Mouse (Mus musculus): ENCODE data around the gene Ust.
"Not testable (repeated sequence)": the region's sequence is repeated elsewhere in the genome, so short reads cannot be mapped to it uniquely, and the experiment has no call there.

The Ust gene

DNA sequence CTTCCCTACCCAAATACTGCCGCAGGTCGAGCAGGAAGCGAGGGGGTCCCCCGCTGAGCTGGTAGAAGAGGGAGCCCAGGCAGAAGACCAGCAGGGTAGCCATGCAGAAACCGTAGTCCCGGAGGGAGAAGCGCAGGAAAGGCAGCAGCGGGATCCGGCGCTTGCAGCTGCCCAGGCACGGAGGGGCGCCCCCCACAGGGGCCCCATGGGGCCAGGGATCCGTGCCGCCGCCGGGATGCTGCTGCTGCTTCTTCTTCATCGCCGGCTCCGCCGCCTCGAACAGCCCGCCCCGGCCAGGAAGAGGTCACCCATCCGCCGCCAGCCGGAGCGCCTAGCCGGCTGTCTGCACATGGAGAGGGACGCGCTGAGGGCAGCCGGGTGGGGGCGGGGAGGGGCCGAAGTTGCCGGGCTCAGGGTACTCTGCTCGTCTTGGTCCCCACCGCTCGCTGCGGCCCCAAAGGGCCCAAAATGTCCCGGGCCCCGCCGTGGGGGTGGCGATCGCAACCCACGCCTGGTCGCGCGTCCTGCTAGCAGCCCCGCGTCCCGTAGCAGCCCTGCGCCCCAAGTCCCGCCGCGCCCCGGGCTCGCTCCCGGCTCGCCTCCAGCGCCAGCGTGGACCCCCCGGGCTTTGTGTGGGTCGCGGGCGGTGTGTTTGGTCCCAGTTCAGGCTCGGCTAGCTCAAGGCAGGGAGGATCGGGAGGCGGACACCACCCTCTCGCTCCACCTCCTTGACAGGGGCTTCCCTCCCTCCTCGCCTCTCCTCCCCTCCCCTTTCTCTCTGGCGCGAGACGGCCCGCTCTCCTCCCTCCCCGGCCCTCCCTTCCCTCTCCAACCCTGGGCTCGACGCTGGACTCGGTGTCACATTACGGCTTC, at the start of gene Ust:
Ust (minus strand) TSS at position 685 of the 873 bp plus-strand sequence.
- DNase-seq (ENCODE audit: extremely low read depth, insufficient read length, low spot score), result peak; percentile 87

DNA sequence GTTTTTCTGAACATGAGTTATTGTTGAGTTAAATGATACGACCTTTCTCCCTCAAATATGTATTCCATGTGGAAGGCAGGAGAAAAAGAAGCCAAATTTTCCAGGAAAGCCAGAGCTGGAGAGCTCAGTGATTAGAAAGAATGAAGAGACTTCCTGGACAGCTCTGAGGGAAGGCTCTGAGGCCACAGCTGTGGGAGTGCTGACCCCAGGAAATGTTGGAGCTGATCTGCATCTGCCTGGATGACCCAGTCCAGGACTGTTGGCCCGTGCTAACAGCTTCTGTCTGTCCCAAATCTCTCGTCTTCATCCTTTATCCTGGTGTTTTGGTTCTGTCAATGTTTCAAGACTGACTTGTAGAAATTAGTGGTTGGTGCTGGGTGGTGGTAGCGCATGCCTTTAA, 42.7 kb upstream of the Ust start:
- no peak for DNase-seq (ENCODE audit: extremely low read depth, insufficient read length, low spot score)

DNA sequence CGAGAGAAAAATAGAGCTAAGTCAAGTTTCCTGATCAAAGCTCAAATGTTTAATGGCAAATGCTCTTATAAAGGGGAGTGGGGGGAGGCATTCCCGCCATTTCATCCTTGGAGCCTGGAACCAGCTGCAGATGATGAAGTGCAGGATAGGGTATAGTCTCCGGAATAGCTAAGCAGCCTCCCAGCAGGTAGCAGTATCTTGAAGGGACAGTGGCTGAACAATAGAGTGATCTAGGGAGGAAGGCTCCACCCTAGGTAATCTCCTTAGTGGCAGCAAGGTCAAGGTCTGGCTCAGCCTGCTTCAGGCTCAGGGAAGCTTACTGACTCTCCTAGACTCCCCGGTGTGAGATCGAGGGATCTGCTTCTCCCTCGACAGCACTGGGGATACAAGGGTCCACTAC, 40.9 kb upstream of the Ust start:
- DNase-seq (ENCODE audit: extremely low read depth, insufficient read length, low spot score), result not testable (repeated sequence)

DNA sequence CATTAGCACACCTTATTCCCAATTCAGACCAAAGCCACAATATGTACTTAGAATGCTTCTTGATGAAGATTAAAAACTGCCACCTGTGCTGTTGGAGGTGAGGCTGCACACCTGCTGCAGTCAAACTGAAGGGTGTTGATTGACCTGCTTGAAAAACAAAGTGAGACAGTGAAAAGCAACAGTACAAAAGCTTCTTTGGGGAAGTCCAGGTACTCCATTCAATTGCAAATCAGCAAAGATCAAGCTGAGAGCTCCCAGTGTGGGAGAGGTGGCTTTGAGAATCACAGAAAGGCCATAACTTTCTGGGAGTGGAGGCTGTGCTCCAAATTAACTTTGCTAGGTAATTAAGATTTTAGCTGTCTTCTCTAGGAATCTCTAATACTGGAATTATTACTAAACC, 33.6 kb upstream of the Ust start:
- not testable (repeated sequence) for DNase-seq (ENCODE audit: extremely low read depth, insufficient read length, low spot score)

DNA sequence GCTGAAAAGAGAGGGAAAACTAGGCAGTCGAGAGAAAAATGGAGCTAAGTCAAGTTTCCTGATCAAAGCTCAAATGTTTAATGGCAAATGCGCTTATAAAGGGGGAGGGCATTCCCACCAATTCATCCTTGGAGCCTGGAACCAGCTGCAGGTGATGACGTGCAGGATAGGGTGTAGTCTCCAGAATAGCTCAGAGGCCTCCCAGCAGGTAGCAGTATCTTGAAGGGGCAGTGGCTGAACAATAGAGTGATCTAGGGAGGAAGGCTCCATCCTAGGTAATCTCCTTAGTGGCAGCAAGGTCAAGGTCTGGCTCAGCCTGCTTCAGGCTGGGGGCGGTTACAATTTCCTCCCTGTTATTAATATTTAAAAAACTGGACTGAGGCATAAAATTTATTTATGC, 33.0 kb upstream of the Ust start:
- DNase-seq (ENCODE audit: extremely low read depth, insufficient read length, low spot score), result not testable (repeated sequence)

DNA sequence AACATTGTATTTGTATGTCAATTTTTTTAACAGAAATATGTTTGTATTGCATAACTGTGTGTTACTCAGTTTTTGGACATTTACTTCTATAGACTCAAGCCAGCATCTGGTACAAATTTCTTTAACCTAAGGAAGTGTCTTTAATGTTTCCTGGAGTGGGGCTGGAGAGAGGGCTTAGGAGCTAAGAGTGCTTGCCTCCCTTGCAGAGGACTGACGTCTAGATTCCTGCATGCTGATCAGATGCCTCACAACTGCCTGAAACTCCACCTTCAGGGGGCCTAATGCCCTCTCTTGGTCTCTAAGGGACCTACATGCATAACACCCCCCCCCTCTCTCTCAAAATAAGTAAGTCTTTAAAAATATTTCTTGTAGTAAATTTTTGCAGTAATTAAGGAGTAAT, 22.9 kb upstream of the Ust start:
- no peak for DNase-seq (ENCODE audit: extremely low read depth, insufficient read length, low spot score)

DNA sequence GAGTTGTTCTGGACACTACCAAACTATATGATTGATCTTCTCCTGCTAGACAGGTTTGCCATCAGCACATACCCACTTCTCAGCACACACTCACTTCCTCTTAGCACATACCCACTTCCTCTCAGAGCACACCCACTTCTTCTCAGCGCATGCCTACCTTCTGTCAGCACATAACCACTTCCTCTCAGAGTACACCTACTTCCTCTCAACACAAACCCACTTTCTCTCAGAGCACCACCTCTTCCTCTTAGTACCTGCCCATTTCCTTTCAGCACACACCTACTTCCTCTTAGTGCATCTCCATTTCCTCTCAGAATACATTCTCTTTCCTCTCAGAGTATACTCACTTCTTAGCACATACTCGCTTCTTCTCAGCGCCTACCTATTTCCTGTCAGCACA, 16.8 kb upstream of the Ust start:
- no peak for DNase-seq (ENCODE audit: extremely low read depth, insufficient read length, low spot score)

DNA sequence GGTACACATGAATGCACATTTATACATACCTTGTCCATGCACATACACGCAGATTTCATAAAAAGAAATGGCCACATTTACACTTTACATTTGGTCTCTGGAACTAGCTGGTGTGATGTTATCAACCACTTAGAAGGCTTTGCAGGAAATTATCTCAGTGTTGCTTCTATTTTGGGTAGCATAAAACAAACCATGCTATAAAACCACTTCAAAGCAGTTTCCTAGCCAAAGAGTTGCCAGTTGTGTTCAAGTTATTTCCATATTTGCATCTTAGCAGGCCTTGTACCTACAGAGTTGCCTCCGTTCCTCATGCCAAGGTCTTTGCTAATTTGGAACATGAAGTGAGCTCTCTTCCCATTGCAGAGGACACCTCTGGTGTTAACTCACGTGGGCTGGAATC, 13.0 kb upstream of the Ust start:
- no peak for DNase-seq (ENCODE audit: extremely low read depth, insufficient read length, low spot score)

DNA sequence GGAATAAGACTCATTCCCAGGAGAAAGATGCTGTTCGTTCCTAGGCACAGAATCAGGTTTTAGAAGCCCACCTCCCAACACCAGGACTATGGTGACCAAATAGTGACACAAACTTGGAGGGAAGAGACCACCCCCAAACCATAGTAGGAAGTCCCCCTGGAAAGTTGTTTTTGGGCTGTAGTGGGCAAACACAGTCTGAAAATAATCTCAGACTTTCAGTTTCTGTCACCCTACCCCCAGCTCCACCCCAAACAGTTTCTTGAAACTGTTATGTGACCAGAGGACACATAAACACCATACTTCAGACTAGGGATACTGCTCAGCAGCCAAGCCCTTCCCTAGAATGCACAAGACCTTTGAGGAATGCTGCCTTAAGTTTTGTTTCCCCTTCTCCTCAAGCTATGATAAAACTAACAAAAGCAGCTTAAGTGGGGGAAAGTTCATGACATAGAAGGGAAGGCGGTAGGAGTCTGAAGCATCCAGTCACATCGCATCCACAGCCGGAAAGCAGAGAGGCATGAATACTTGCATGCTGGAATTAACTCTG, 12.0 kb upstream of the Ust start:
- DNase-seq (ENCODE audit: extremely low read depth, insufficient read length, low spot score), result no peak

DNA sequence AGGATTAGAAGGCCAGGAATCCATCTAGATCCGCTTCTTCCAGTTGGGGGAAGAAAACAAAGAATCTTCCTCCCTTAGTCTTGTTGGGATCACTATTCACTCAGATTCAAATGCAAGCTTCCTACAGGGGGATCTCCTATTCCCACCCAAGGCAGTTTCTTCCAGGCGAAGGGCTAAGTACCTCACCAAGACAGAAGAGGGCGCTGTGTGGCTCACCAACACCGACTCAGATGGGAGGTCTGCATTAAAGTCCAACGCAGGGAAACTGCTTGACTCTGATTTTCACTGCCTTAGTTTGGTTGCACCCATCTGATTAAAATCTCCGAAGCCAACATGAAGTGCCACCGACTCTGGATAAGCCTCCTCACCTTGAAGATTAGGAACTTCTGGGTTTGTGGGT, 10.5 kb upstream of the Ust start:
- DNase-seq (ENCODE audit: extremely low read depth, insufficient read length, low spot score), result no peak

DNA sequence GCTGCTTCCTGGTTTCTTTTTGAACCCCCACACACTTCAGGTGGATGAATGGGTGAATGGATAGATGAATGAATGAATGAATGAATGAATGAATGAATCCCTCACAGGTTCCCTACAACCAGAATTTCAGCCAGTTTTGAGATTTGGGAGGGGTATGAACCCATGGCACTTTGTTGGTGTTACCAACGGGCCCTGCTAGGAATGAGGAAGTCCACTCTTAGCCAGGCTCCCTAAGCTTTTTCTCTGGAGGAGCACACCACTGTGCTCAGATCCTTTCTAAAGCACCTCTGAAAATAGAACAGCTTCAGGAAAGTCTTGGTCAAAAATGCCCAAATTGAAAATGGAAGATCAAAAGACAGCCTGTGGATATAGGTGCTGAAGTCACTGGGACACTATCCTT, 6.7 kb upstream of the Ust start:
- DNase-seq (ENCODE audit: extremely low read depth, insufficient read length, low spot score), result no peak

DNA sequence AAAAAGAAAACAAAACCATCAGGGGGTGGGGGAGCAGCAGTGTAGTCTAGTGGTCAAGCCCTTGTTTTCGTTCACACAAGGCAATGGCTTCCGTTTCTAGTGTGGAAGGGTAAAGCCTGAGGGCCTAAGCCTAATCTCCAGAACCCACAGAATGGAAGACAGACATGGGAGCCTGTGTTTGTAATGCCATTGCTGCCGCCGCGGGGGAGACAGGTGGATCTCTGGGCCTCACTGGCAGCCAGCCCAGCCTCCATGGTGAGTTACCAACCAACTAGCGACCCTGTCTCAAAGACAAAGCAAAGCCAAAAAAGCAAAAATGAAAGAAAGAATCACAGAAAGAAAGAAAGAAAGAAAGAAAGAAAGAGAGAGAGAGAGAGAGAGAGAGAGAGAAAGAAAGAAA, 2.9 kb upstream of the Ust start:
- no peak for DNase-seq (ENCODE audit: extremely low read depth, insufficient read length, low spot score)

DNA sequence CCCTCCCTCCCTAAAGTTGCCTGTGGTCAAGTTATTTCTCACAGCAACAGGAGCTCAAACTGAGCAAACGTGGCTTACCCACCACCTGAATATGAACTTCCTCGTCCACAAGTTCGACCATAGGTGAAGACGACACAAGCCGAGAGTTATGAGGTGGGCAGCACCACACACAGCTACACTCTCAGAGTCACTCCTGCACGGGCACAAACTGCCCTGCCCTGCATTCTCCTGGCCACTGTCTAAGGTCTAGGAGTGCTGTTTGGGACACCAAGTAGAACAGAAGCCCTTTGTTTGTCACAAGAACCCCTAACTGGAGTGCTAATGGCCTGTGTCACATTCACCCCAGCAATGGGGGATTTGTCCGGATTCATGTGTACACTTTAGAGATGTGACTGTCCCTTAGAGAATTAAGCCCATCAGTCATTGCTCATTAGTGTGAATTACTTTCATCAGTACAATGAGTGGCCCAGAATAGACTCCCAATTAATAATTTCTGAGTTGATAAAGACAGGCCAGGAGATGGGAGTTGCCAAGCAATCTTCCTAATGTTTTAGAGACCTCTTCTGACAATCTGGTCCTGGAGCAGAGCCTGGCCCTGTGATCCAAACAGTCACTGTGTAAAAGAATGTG, 2.3 kb upstream of the Ust start:
- no peak for DNase-seq (ENCODE audit: extremely low read depth, insufficient read length, low spot score)

DNA sequence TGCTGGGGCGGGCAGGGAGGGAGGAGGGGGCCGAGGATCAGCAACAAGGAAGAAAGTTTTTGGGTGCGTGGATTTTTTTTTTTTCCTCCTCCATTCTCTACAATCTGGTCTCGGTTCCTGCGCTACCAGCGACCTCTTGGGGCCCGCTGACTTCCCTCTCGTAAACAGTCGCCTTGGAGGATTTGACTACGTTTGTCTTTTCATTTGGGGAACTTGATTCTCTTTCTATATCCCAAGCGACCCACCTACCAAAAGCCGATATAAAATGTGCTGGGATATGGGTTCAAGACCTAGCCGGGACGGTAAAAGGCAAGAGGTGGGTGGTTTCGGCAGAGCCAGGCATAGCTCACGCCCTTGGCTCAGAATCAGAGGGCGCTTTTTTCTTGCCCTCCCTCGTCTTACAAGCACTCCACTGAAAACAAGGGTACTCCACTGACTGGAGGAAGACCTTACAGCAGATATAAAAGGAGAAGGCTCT, 428 bp upstream of the Ust start:
- no peak for DNase-seq (ENCODE audit: extremely low read depth, insufficient read length, low spot score)

DNA sequence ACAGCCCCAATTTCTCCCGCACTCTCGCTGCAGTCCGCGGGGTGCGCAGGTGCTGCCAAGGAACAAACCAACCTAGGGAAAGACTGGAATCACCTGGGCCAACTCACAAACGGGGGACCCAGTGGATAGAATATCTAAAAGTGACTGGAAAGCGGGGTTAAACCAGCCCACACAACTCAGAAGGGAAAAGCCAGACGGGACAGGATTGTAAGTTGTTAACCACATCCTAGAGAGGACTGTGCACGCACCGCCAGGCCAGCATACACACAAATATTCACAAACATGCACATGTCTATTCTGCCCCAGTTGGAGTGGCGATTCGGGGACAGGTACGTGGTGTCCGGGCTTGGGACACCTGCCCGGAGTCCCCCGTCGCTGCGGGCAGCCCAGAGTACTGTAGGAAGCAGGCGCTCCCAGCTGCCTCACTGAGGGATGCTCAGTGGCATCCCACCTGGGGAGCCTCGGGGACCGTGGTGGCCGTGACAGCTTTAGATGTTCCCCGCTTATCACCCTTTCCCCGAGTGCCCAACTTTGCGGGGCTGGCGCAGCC, 959 bp downstream of the Ust start:
- no peak for DNase-seq (ENCODE audit: extremely low read depth, insufficient read length, low spot score)

DNA sequence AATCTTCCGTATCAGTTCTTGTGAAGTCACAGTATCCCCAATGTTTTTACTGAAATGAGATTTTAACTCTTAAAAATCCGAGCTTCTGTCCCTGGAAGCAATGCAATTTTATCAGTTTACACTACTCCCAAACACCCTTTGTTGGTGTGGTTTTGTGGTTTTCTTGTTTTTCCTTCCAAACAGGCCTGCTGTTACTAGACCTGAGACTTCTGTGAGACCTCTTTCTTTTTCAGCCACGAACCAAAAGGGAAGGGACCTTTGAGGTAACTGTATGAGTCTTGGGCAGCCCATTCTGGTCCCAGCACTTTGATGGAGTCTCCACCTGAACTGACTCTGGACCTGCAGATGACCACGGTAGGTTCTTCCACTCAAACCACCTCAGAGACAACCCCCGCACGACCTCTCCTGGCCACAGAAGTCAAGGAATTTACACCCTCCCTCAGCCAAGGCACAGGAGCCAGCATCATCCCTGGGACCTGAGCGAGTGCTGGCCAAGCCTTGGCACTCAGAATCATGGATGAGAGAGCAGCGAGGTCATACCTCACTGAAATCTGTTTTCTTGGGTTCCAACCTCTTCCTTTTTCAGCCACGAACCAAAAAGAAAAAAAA, 1.6 kb downstream of the Ust start:
- peak; percentile 7 for DNase-seq (ENCODE audit: extremely low read depth, insufficient read length, low spot score)

DNA sequence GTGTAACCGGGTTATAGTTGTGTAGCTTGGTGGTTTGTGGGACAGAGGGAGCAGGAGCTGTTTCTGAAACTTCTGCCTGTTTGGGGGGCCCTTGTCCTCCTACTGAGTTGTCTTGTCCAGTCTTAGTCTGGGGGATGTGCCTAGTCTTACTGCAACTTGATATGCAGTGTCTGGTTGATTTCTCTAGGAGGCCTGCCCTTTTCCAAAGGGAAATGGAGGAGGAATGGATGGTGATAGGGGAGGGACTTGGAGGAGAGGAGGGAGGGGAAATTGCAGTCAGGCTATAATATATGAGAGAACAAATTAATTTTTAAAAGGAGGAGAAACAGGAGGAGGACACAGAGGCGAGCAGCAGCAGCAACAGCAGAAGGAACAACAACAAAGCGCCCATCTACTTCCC, 4.9 kb downstream of the Ust start:
- no peak for DNase-seq (ENCODE audit: extremely low read depth, insufficient read length, low spot score)

DNA sequence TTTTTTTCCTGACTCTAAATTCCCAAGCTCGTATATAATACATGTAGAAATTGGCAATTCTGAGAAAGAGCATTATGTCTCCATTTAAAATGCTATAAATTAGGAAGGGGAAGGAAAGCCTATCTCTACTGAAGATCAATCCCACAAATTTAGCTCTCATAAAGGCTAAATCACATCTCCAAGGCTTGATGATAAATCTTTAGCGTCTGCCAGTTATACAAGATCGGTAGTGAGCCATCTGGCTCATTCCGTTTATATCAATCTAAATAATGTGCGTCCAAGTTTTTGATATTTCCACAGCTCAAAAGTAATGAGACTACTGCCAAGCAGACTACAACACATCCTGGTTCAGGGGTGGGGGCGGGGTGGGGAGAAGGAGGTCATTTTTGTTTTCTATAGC, 6.4 kb downstream of the Ust start:
- DNase-seq (ENCODE audit: extremely low read depth, insufficient read length, low spot score), result no peak

DNA sequence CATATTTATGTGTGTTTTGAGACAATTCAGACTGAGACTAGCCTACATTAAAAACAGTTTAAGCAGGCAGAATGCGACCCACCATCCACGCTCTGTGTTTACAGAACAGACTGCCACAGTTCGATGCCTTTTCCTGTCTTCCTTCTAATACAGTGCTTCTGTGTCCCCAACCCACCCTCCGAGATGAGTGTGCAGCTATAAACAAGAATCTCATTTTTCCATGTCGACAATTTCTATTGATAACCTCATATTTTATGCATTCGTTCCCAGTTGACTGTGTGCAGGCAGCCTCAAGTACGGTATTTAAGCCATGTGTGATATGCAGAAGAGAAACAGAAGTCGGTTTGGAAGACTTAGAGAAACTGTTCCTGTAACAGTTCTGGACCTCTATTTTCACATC, 6.9 kb downstream of the Ust start:
- DNase-seq (ENCODE audit: extremely low read depth, insufficient read length, low spot score), result no peak

DNA sequence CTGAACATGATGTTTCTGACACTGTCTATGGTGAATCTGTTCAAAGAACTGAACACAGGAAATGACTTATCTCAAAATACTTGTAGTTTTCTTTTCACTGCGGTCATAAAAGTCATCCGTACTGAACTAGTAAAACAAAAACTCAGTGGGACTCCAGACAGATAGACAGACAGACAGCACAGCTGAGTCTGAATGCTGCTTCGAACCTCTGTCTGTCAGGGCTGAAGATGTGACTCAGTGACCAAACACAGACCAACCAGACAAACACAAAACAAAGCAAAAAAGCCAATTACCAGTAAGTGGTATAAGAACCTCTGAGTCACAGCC, 12.4 kb downstream of the Ust start:
- peak; percentile 53 for DNase-seq (ENCODE audit: extremely low read depth, insufficient read length, low spot score)

Measured in 3134 (cell line).